Mouse (Mus musculus) mature B cell (primary cell): ENCODE results near the gene Nol3.

ENCODE experiments used
- in situ Hi-C: fragments of 300-500 bp; cut with MboI; formaldehyde crosslinking; loops from 2 replicates; pipeline ENCODE4 v1.14.3; 2019

Gene Nol3

DNA sequence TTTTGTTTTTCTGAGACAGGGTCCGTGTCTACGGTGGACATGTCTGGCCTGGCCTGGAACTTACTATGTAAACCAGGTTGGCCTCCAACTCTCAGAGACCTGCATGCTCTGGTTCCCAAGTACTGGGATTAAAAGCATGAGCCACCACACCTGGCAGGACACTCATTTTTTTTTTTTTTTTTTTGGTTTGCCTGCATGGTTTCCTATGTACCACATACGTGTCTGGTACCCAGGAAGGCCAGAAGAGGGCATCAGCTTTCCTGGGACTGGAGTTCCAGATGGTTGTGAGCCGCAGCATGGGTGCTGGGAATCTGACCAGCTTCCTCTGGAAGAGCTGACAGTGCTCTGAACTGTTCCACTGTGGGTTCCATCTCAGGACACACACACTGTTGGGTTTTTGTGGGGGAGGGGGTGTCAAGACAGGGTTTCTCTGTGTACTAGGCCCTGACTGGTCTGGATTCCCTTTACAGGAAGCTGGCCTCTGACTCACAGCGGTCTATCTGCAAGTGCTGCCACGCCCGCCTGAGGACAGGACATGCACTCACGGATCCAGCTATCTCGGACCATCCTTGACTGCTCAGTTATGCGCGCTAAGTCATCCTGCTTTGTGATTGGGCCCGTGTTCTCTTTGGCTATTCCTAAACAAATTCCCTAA, 14.5 kb upstream of the Nol3 start:
- in situ Hi-C loops = loop anchor here (25.0 kb wide), 1 partner anchor 624 kb away; the partner anchor contains the start of genes Ciao2b and Rrad

GRCm38 (mm10) chr8:105263244-105263912, 12.6 kb upstream of the Nol3 start:
- in situ Hi-C loops = loop anchor here (25.0 kb wide), 1 partner anchor 626 kb away; the partner anchor contains the start of genes Ciao2b and Rrad

- in situ Hi-C loops = loop anchor here (25.0 kb wide), 1 partner anchor 627 kb away; the partner anchor contains the start of genes Ciao2b and Rrad
Observed at GRCm38 (mm10) chr8:105264024-105264982, 11.6 kb upstream of the Nol3 start, which contains the start of the genes Tradd and Fbxl8. TSS of gene Tradd (minus strand) at chr8:105264609. TSS of gene Fbxl8 (plus strand) at chr8:105264648.

- in situ Hi-C loops = loop anchor here (25.0 kb wide), 1 partner anchor 628 kb away; the partner anchor contains the start of genes Ciao2b and Rrad
Observed at GRCm38 (mm10) chr8:105265128-105265527, 10.8 kb upstream of the Nol3 start.

GRCm38 (mm10) chr8:105266775-105267174, 9.2 kb upstream of the Nol3 start:
- in situ Hi-C loops = loop anchor here (25.0 kb wide), 1 partner anchor 629 kb away; the partner anchor contains the start of genes Ciao2b and Rrad

GRCm38 (mm10) chr8:105268342-105269074, 7.4 kb upstream of the Nol3 start:
- in situ Hi-C loops = loop anchor here (25.0 kb wide), 1 partner anchor 631 kb away; the partner anchor contains the start of genes Ciao2b and Rrad

- in situ Hi-C loops = loop anchor here (25.0 kb wide), 1 partner anchor 632 kb away; the partner anchor contains the start of genes Ciao2b and Rrad
Observed at GRCm38 (mm10) chr8:105269075-105269458, 6.9 kb upstream of the Nol3 start.

GRCm38 (mm10) chr8:105269461-105269947, 6.4 kb upstream of the Nol3 start, which contains the start of gene Hsf4:
TSS of gene Hsf4 (plus strand) at chr8:105269801.
- in situ Hi-C loops = loop anchor here (25.0 kb wide), 1 partner anchor 632 kb away; the partner anchor contains the start of genes Ciao2b and Rrad

DNA sequence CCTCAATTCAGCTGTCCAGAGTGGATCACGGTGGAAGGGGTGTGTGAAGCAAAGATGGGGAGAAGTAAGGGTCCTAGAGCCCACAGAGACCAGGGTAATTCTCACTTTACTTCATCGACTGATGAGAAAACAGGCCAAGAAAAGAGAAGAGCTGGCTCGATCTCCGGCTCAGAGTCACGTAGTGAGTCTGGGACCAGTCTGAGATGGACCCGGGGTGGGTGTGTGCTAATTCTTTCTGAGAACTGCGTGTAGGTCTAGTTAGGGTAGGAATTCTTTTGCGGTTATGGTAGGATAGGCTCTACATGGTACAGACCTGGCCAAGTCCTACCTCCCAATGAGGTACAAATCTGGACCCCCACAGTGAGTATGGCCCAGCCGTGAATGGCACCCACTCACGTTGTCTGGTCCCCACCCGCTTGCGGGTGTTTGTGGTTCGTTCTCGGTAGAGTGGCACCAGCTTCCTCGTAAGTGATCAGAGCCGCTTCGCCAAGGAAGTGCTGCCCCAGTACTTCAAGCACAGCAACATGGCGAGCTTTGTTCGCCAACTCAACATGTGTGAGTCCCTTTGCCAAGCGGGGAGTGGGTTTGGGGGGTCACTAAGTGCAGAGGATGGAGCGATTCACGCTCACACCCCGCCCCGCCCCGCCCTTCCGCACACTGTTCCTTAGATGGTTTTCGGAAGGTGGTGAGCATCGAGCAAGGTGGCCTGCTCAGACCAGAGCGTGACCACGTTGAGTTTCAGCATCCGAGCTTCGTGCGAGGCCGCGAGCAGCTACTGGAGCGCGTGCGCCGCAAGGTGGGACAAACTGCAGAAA, 5.6 kb upstream of the Nol3 start:
- in situ Hi-C loops = loop anchor here (25.0 kb wide), 1 partner anchor 633 kb away; the partner anchor contains the start of genes Ciao2b and Rrad

DNA sequence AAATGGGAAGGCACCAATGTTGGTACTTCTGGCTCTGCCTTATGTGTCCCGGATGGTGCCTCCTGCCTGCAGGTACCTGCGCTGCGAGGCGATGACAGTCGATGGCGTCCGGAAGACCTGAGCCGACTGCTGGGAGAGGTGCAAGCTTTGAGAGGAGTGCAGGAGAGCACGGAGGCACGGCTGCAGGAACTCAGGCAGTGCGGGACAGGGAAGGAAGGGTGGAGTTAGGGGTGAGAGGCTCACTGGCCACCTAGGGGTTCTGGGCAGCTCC, 5.1 kb upstream of the Nol3 start:
- in situ Hi-C loops = loop anchor here (25.0 kb wide), 1 partner anchor 634 kb away; the partner anchor contains the start of genes Ciao2b and Rrad

- in situ Hi-C loops = no loop called here
Observed at GRCm38 (mm10) chr8:105275387-105275786, 553 bp upstream of the Nol3 start.

DNA sequence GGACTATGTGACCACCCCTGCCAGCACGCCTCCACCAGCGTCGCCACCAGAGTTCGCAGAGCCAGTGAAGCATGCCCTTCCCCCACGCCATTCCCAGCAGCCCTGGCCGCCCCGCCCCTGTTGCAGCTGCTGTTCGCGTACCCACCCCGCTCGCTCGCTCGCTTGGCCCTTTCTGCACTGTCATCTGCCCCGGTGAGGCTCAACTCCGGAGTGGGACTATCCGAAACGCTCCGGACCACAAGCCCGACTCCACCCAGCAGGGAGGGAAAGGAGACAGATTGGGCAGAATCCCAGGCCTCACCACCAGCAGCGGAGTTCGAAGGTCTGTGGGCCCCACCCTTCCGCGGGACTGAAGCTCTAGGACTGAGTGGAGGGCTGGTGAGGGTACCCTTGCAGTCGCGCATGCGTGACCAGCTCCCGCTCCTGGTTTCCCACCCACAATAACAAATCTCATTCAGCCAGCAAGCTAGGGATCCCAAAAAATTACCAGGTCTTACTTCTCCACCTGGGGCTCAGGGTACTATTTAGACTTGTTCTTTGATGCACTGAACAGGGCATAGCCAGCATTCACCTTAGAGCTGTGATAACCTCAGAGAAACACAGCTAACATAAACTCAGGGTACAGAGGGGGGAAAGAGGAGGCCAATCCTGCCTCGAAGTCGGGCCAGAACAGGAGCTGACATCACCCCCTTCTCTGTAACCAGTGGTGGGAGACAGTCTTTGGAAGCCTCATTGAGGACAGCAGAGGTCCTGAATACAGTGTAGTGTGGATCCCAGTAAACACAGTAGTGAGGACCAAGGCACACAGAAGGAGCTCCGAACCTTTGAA, 566 bp downstream of the Nol3 start:
- in situ Hi-C loops = no loop called here

DNA sequence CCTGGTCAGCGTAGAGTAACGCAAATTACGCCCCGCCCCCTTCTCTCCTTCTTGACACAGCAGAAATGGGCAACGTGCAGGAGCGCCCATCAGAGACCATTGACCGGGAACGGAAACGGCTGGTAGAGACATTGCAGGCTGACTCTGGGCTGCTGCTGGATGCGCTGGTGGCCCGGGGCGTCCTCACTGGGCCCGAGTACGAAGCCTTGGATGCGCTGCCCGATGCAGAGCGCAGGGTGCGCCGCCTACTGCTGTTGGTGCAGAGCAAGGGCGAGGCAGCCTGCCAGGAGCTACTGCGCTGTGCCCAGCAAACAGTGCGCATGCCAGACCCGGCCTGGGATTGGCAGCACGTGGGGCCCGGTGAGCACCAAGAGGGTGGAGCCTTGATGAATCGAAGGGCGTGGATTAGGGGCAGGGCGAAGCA, 3.0 kb downstream of the Nol3 start:
- in situ Hi-C loops = no loop called here

DNA sequence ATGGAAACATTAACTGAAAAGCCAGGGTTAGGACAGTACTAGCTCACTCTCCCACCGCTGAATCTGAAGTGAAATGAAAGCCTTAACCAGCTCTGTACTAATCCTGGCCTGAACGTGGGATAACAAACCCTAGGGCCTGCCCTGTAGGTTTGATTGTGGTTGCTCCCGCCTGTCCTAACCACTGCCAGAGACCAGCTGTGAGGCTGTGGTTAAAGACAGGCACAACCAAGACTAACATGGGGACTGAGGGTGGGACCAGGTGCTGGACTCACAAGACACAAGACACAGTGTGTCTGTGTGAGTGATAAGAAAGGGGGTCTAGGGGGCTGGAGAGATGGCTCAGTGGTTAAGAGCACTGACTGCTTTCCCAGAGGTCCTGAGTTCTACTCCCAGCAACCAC, 4.6 kb downstream of the Nol3 start:
- in situ Hi-C loops = no loop called here

DNA sequence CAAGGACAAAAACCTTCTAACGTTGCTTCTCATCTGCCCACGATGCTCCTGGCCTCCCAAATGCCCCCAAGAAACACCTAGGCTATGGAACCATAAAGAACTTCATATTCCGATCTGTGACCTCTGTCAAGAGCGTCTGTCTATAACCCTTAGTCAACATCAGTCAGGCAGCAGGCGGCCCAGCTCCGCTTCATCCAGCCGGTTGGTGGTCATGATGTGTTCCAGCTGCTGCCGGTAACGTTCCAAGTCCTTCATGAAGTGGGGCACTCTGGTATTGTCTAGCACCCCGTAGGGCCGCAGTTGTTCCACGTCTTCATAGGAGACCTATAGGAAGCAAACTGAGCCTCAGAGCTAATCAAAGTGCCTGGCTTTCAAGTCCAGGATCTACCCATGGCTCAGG, 5.9 kb downstream of the Nol3 start:
- in situ Hi-C loops = no loop called here

GRCm38 (mm10) chr8:105282239-105282638, 6.3 kb downstream of the Nol3 start:
- in situ Hi-C loops = no loop called here

- in situ Hi-C loops = no loop called here
Observed at GRCm38 (mm10) chr8:105283074-105283473, 7.1 kb downstream of the Nol3 start.

DNA sequence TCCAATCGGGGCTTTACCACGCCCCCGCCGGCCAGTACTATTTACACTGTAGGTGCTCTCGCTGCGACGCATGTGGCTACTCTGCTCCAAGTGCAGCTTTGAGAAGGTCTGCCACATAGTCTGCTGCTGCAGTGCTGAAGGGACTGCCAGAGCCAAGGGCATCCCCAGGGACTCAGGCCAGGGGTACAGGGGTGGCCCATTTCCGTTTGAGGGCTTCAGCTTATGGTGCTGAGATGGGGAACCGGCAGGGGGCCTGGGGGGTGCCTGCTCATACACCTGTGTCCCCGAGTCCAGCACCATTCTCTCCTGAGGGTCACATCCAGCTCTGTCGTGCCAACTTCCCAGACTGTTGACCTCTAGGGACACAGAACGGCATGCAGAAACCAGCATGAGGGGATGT, 9.6 kb downstream of the Nol3 start:
- in situ Hi-C loops = no loop called here

DNA sequence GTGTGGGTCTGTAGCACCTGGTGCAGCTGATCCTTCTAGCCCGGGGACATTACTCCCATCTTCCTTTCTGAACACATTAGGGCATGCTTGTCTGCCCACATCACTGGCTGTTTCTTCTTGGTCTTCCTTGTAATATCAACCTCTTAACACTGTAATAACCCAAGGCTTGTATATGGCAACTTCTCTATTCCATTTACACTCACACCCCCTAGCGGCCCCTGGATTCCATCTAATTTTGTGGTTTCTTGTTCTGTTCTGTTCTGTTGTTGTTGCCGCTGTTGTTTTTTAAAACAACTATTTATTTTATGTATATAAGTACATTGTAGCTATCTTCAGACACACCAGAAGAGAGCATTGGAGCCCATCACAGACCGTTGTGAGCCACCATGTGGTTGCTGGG, 11.0 kb downstream of the Nol3 start:
- in situ Hi-C loops = no loop called here
